Mouse (Mus musculus) ovary, postnatal 36 days (tissue): ENCODE data around the gene Arv1.

Experiments used
- DNase-seq: peaks from one replicate; pipeline ENCODE4 v3.0.0; 2022; ENCODE audit warnings: low spot score, mixed read lengths

Arv1 gene

GRCm38 (mm10) chr8:124721862-124722515, at the start of gene Arv1, which contains the start of gene Ttc13:
Gene Arv1, plus strand, starts transcription at chr8:124722139.
Gene Ttc13, minus strand, starts transcription at chr8:124721983.
- DNase-seq, result peak; percentile 93

- no peak for DNase-seq
These were observed 49.6 kb upstream of the Arv1 start for GRCm38 (mm10) chr8:124672345-124672744.

- DNase-seq, result no peak
These were observed 45.3 kb upstream of the Arv1 start for GRCm38 (mm10) chr8:124676661-124677060.

- DNase-seq, result no peak
These were observed 44.9 kb upstream of the Arv1 start for GRCm38 (mm10) chr8:124677078-124677477.

- DNase-seq, result peak; percentile 79
These were observed 44.5 kb upstream of the Arv1 start for GRCm38 (mm10) chr8:124677486-124677885.

- DNase-seq, result no peak
These were observed 43.7 kb upstream of the Arv1 start for GRCm38 (mm10) chr8:124678246-124678645.

GRCm38 (mm10) chr8:124681077-124681791, 40.7 kb upstream of the Arv1 start:
- DNase-seq, result no peak

- no peak for DNase-seq
These were observed 40.2 kb upstream of the Arv1 start for GRCm38 (mm10) chr8:124681792-124682157.

GRCm38 (mm10) chr8:124682218-124682617, 39.7 kb upstream of the Arv1 start:
- no peak for DNase-seq

GRCm38 (mm10) chr8:124688899-124689298, 33.0 kb upstream of the Arv1 start:
- no peak for DNase-seq

- DNase-seq, result no peak
These were observed 30.2 kb upstream of the Arv1 start for GRCm38 (mm10) chr8:124691706-124692105.

GRCm38 (mm10) chr8:124695424-124696100, 26.4 kb upstream of the Arv1 start:
- no peak for DNase-seq

- DNase-seq, result no peak
These were observed 21.7 kb upstream of the Arv1 start for GRCm38 (mm10) chr8:124700271-124700670.

GRCm38 (mm10) chr8:124701023-124701422, 20.9 kb upstream of the Arv1 start:
- no peak for DNase-seq

GRCm38 (mm10) chr8:124702183-124702582, 19.8 kb upstream of the Arv1 start:
- no peak for DNase-seq

GRCm38 (mm10) chr8:124703526-124703925, 18.4 kb upstream of the Arv1 start:
- DNase-seq, result no peak

- no peak for DNase-seq
These were observed 17.6 kb upstream of the Arv1 start for GRCm38 (mm10) chr8:124704376-124704775.

GRCm38 (mm10) chr8:124705823-124706222, 16.1 kb upstream of the Arv1 start:
- DNase-seq, result no peak

GRCm38 (mm10) chr8:124713207-124713606, 8.7 kb upstream of the Arv1 start:
- no peak for DNase-seq

GRCm38 (mm10) chr8:124715736-124716135, 6.2 kb upstream of the Arv1 start:
- no peak for DNase-seq

- DNase-seq, result no peak
These were observed 1.8 kb upstream of the Arv1 start for GRCm38 (mm10) chr8:124720133-124720532.

- DNase-seq, result no peak
These were observed 739 bp upstream of the Arv1 start for GRCm38 (mm10) chr8:124720938-124721861.
